Comparison of ENCODE assay signal across 9 mouse cellular contexts in genomic region chr4:34616146-34616545, GRCm38 (mm10). TPM values are rescaled to one million over a fixed set of nuclear protein-coding genes. Genes with fewer than 3 reads are reported as not detected.
DNase-seq lines count a peak whose midpoint lies in the region; ATAC-seq and TF ChIP-seq lines count a peak whose summit lies in the region.
"Had no signal": no experiment of that assay in that cellular context is flagged by ENCODE, and none has a peak within 500 bp of the region (broad histone marks: within the 10 kb centered on the region; RNA-seq: fewer than 3 reads in every experiment).

No protein-coding gene starts in this region.

- H3K27ac ChIP-seq in embryonic facial prominence, embryonic 13.5 days: no peak overlapping the region
- H3K27ac ChIP-seq in kidney, embryonic 14.5 days (ENCODE audit: low read depth, low read length): no peak overlapping the region

- peaks cover 42% of the 10 kb centered on the region for H3K79me2 ChIP-seq in myocyte (ENCODE audit: control insufficient read depth, insufficient read depth)

- TF ChIP-seq POLR2A in myocyte (IDR thresholded peaks at IDR 0.05; ENCODE audit: insufficient read length, low read depth): no peak

- H3K4me1 ChIP-seq in embryonic facial prominence, embryonic 13.5 days: peaks cover 23% of the 10 kb centered on the region
- H3K4me1 ChIP-seq in kidney, embryonic 14.5 days (ENCODE audit: control insufficient read depth, insufficient read depth, low read length): peaks cover 13% of the 10 kb centered on the region

- H3K27me3 ChIP-seq in embryonic facial prominence, embryonic 13.5 days: no peaks in the 10 kb centered on the region
- no peaks in the 10 kb centered on the region for H3K27me3 ChIP-seq in kidney, embryonic 14.5 days (ENCODE audit: control insufficient read depth, insufficient read depth, low read length)
- no peaks in the 10 kb centered on the region for H3K27me3 ChIP-seq in myocyte (ENCODE audit: control insufficient read depth, insufficient read depth, insufficient read length)
- H3K27me3 ChIP-seq: Patski had no signal

- H3K9ac ChIP-seq in embryonic facial prominence, embryonic 13.5 days: peak overlapping the region; percentile 89; the same call in 1 of the 2 replicates
- H3K9ac ChIP-seq in kidney, embryonic 14.5 days (ENCODE audit: low read depth, low read length): peak overlapping the region; percentile 82; the same call in 1 of the 2 replicates

- H3K4me2 ChIP-seq in embryonic facial prominence, embryonic 13.5 days: peak overlapping the region; percentile 72
- peak overlapping the region; percentile 58 for H3K4me2 ChIP-seq in kidney, embryonic 14.5 days (replicated peaks; ENCODE audit: low read depth, low read length)
- peak overlapping the region; percentile 95 for H3K4me2 ChIP-seq in myocyte (ENCODE audit: low read depth)

- no peak overlapping the region for H3ac ChIP-seq in myocyte (ENCODE audit: control insufficient read depth, insufficient read length)

- H3K4me3 ChIP-seq in embryonic facial prominence, embryonic 13.5 days: peak overlapping the region; percentile 84
- peak overlapping the region; percentile 80 for H3K4me3 ChIP-seq in kidney, embryonic 14.5 days (ENCODE audit: low read length)
- H3K4me3 ChIP-seq in myocyte: peak overlapping the region; percentile 96

- 0 out of 2 replicates have a peak, but pooled peaks cover 4% of the 10 kb centered on the region for H3K36me3 ChIP-seq in embryonic facial prominence, embryonic 13.5 days
- peaks cover 8% of the 10 kb centered on the region; the same call in 1 of the 2 replicates for H3K36me3 ChIP-seq in kidney, embryonic 14.5 days (ENCODE audit: control insufficient read depth, insufficient read depth, low read length)
- peaks cover 6% of the 10 kb centered on the region for H3K36me3 ChIP-seq in myocyte (ENCODE audit: control insufficient read depth, insufficient read depth)

- WGBS in embryonic facial prominence, embryonic 13.5 days: 70% methylated on average over 8 of the region's 8 CpGs
- 56% methylated on average over 8 of the region's 8 CpGs for WGBS in kidney, embryonic 14.5 days

- no peaks in the 10 kb centered on the region for H3K9me3 ChIP-seq in embryonic facial prominence, embryonic 13.5 days
- H3K9me3 ChIP-seq in kidney, embryonic 14.5 days (ENCODE audit: control insufficient read depth, low read length): no peaks in the 10 kb centered on the region

- DNase-seq in kidney, adult 11 months: peak; percentile 10
- DNase-seq in kidney, adult 18-20 months: no peak
- DNase-seq in urinary bladder, postnatal 14 days (ENCODE audit: low spot score): no peak

- no peak for ATAC-seq in embryonic facial prominence, embryonic 13.5 days (ENCODE audit: insufficient number of reproducible peaks, insufficient read depth, low FRiP score, low TSS enrichment, low read depth)
- no peak for ATAC-seq in kidney, embryonic 14.5 days (ENCODE audit: low FRiP score, low TSS enrichment)
- no peak for ATAC-seq in CD4-positive, CD25-positive, alpha-beta regulatory T cell, adult 4 months
- ATAC-seq in erythroid progenitor cell, adult 5-6 weeks (replicated peaks; ENCODE audit: low FRiP score, poor library complexity, severe bottlenecking): no peak

TF ChIP-seq in myocyte, 11 proteins besides CTCF, POLR2A, EP300 and RAD21:
- TF ChIP-seq CEBPB (IDR thresholded peaks at IDR 0.05; ENCODE audit: insufficient read depth, poor library complexity, severe bottlenecking): no peak
- TF ChIP-seq POLR2AphosphoS2 (IDR thresholded peaks at IDR 0.05; ENCODE audit: insufficient read length, low read depth): no peak
- TF ChIP-seq E2F4 (IDR thresholded peaks at IDR 0.05; ENCODE audit: insufficient read depth): no peak
- TF ChIP-seq REST (IDR thresholded peaks at IDR 0.05; ENCODE audit: insufficient read depth, insufficient read length): no peak
- no peak for TF ChIP-seq MAX (IDR thresholded peaks at IDR 0.05; ENCODE audit: low read depth)
- TF ChIP-seq TCF3 (IDR thresholded peaks at IDR 0.05; ENCODE audit: insufficient read length, low read depth): no peak
- no peak for TF ChIP-seq TCF12 (IDR thresholded peaks at IDR 0.05; ENCODE audit: insufficient read depth, poor library complexity, severe bottlenecking)
- TF ChIP-seq USF1 (IDR thresholded peaks at IDR 0.05; ENCODE audit: low read depth): no peak
- no peak for TF ChIP-seq MYOD1 (IDR thresholded peaks at IDR 0.05; ENCODE audit: control insufficient read depth in 1 of 3, insufficient read length in 2 of 3, low read depth in 2 of 3)
- no peak for TF ChIP-seq MYOG (IDR thresholded peaks at IDR 0.05; ENCODE audit: control insufficient read depth in 1 of 3, insufficient read depth in 1 of 3, insufficient read length in 2 of 3, low read depth in 2 of 3)

RNA-seq across cellular contexts. Expression of gene Rars2, which starts 1.4 kb away (rescaled TPM):
- polyA plus RNA-seq in embryonic facial prominence, embryonic 13.5 days (2015; fragmentation: Nextera tagmentation; extraction: Ambion mirVana): 68.0 and 72.1 TPM in 2 replicates
- polyA plus RNA-seq in kidney, embryonic 14.5 days (2014; fragmentation: Nextera tagmentation; extraction: Ambion mirVana): 68.9 and 75.5 TPM in 2 replicates
- polyA plus RNA-seq in myocyte (2012; fragmentation: generic; extraction: Trizol): 15.4 TPM
- 10 to 100 TPM; 45.6 to 59.2 TPM for polyA plus RNA-seq in CD4-positive, CD25-positive, alpha-beta regulatory T cell, adult 4 months (2017; shearing (Covaris generic))
- 7.2 and 26.0 TPM in 2 replicates for total RNA-seq in erythroid progenitor cell, adult 5-6 weeks (2015; ENCODE audit: low replicate concordance)
- 10.4 and 21.5 TPM in 2 replicates for total RNA-seq in erythroid progenitor cell, adult 5-6 weeks (2017; ENCODE audit: low replicate concordance)

RNA-seq across cellular contexts. Expression of gene Orc3, which starts 1.4 kb away (rescaled TPM):
- polyA plus RNA-seq in embryonic facial prominence, embryonic 13.5 days (2015; fragmentation: Nextera tagmentation; extraction: Ambion mirVana): 91.3 and 102 TPM in 2 replicates
- 80.3 and 111 TPM in 2 replicates for polyA plus RNA-seq in kidney, embryonic 14.5 days (2014; fragmentation: Nextera tagmentation; extraction: Ambion mirVana)
- 20.0 TPM for polyA plus RNA-seq in myocyte (2012; fragmentation: generic; extraction: Trizol)
- 100 to 1,000 TPM; 101 to 113 TPM for polyA plus RNA-seq in CD4-positive, CD25-positive, alpha-beta regulatory T cell, adult 4 months (2017; shearing (Covaris generic))
- 42.5 and 69.6 TPM in 2 replicates for total RNA-seq in erythroid progenitor cell, adult 5-6 weeks (2015; ENCODE audit: low replicate concordance)
- total RNA-seq in erythroid progenitor cell, adult 5-6 weeks (2017; ENCODE audit: low replicate concordance): 33.9 and 34.3 TPM in 2 replicates
